Mouse (Mus musculus) forelimb bud, embryonic 11.5 days (tissue): ENCODE results near the gene Pdlim7.
A peak's percentile ranks its signal among the peaks of the same experiment; 100 is the strongest.

Experiments
- DNase-seq: peaks from one replicate; pipeline ENCODE4 v3.0.0-alpha.2; 2012; ENCODE audit warnings: low read depth, low spot score

The Pdlim7 gene

GRCm38 (mm10) chr13:55519606-55520005 is 6.1 kb upstream of the Pdlim7 start:
- DNase-seq = no peak

- peak; percentile 85 for DNase-seq
Measured at GRCm38 (mm10) chr13:55516955-55517354, 3.5 kb upstream of the Pdlim7 start.

GRCm38 (mm10) chr13:55513828-55514227 is 352 bp upstream of the Pdlim7 start:
- no peak for DNase-seq

GRCm38 (mm10) chr13:55512379-55513031 is 971 bp downstream of the Pdlim7 start:
- DNase-seq = peak; percentile 76

GRCm38 (mm10) chr13:55511492-55511861 is 2.0 kb downstream of the Pdlim7 start:
- peak; percentile 9 for DNase-seq

GRCm38 (mm10) chr13:55510668-55511491 is 2.6 kb downstream of the Pdlim7 start:
- peak; percentile 46 for DNase-seq

- no peak for DNase-seq
Measured at GRCm38 (mm10) chr13:55510332-55510667, 3.2 kb downstream of the Pdlim7 start.

- DNase-seq = no peak
Measured at GRCm38 (mm10) chr13:55508531-55508930, 4.9 kb downstream of the Pdlim7 start.

GRCm38 (mm10) chr13:55507877-55508276 is 5.6 kb downstream of the Pdlim7 start:
- no peak for DNase-seq

- DNase-seq = no peak
Measured at GRCm38 (mm10) chr13:55506697-55507096, 6.8 kb downstream of the Pdlim7 start.

- DNase-seq = no peak
Measured at GRCm38 (mm10) chr13:55505810-55506209, 7.7 kb downstream of the Pdlim7 start.

GRCm38 (mm10) chr13:55504390-55504789 is 9.1 kb downstream of the Pdlim7 start:
- no peak for DNase-seq

- DNase-seq = no peak
Measured at GRCm38 (mm10) chr13:55502405-55502804, 11.1 kb downstream of the Pdlim7 start.

- no peak for DNase-seq
Measured at GRCm38 (mm10) chr13:55500575-55500974, 12.9 kb downstream of the Pdlim7 start.

- no peak for DNase-seq
Measured at GRCm38 (mm10) chr13:55498906-55499305, 14.6 kb downstream of the Pdlim7 start.

- DNase-seq = no peak
Measured at GRCm38 (mm10) chr13:55496661-55497060, 16.8 kb downstream of the Pdlim7 start.

GRCm38 (mm10) chr13:55495702-55496101 is 17.8 kb downstream of the Pdlim7 start:
- no peak for DNase-seq

- DNase-seq = no peak
Measured at GRCm38 (mm10) chr13:55494883-55495621, 18.4 kb downstream of the Pdlim7 start.

GRCm38 (mm10) chr13:55494257-55494656 is 19.2 kb downstream of the Pdlim7 start:
- DNase-seq = no peak

GRCm38 (mm10) chr13:55487578-55488498 is 25.6 kb downstream of the Pdlim7 start, which contains the start of gene Dbn1:
TSS of gene Dbn1 (minus strand) at chr13:55488111.
- DNase-seq = no peak

GRCm38 (mm10) chr13:55486916-55487577 is 26.4 kb downstream of the Pdlim7 start:
- DNase-seq = no peak
